Mouse (Mus musculus) urinary bladder, adult 18-20 months (tissue): ENCODE results near the gene Polg2.
A peak's percentile ranks its signal among the peaks of the same experiment; 100 is the strongest.
"Not testable (repeated sequence)": the region's sequence is repeated elsewhere in the genome, so short reads cannot be mapped to it uniquely, and the experiment has no call there.

ENCODE experiments used
- DNase-seq, 2 experiments: peaks; one replicate each; pipeline ENCODE4 v3.0.0; 2022; ENCODE audit warnings: low spot score in 2 of 2, mixed read lengths in 2 of 2

Gene Polg2

GRCm38 (mm10) chr11:106779388-106780088 is at the start of gene Polg2:
Gene Polg2 (minus strand): TSS chr11:106779537.
- DNase-seq, result peak in 1 of 2 experiments; percentile 89

DNA sequence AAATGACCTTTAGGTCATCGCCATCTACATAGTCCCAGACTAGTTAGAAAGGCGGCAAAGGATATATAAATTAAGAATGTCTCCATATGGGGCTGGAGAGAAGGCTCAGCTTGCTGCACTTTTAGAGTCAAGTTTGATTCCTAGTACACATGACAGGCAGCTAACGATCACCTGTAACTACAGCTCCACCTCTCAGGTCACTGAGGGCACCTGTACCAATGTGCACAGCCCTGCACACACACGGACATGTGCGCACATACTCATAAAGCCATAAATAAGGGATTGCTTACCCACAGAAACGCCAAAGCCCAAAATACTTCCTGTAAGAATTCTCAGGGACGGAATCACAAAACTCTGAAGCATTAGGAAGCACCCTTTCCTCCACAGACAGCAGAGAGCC is 48.7 kb upstream of the Polg2 start:
- no peak for DNase-seq

DNA sequence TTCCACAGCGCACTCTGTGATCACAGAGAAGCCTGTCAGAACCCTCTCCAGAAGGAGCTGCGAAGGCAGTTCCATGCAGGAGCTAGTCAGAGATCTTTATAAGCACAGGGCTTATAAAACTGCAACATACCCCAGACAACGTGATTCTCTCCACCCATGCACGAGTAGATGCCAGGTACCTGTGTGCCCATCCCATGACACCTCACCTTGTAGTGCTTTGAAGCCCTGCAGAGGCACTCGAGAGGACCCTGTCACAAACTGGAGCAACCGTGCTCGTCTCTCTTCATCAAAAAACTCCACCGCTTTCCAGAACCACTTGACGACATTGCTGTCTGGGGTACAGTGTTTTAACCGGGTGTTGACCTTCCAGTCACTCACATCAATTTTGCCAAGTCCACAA is 45.1 kb upstream of the Polg2 start:
- DNase-seq, result no peak

DNA sequence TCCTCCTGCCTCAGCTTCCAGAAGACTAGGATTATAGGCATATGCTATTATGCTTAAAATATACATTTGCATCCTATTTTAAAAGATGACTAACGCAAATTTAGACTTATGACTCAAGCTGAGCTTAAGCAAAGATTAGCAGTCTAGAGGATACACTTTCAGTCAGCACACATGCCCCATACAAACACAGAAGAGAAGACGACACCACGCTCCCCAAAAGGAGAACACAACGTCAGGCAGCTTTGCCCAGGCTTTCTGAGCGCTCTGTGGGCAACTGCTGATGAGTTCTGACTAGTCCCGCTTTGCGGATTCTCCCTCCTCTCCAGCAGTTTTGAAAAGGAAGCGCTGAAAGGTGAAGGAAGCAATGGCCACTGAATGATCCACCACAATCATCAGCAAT is 44.4 kb upstream of the Polg2 start:
- no peak for DNase-seq

- no peak for DNase-seq
Observed at GRCm38 (mm10) chr11:106822911-106823310, 43.6 kb upstream of the Polg2 start.

GRCm38 (mm10) chr11:106822491-106822890 is 43.2 kb upstream of the Polg2 start:
- DNase-seq, result no peak

- DNase-seq, result no peak
Observed at GRCm38 (mm10) chr11:106821397-106821796, 42.1 kb upstream of the Polg2 start.

DNA sequence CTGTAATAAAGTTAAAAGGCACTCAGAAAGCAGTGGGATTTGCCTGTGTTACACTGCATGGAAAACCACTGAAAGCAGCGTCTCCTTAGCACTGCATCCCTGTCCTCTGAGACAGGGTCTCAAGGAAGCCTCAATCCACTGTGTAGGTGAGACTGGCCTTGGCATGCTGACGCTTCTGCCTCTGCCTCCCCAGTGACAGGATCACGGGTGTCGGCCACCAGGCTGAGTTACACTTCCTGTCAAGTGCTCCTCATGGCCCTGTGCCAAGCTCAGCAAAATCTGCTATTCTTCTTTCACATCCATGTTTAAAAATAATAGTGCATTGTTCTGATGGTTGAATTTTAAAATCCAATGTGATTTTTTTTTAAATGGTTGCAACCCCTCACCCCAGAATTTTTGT is 41.6 kb upstream of the Polg2 start:
- DNase-seq, result peak in 1 of 2 experiments; percentile 23

GRCm38 (mm10) chr11:106820252-106820651 is 40.9 kb upstream of the Polg2 start:
- no peak for DNase-seq

DNA sequence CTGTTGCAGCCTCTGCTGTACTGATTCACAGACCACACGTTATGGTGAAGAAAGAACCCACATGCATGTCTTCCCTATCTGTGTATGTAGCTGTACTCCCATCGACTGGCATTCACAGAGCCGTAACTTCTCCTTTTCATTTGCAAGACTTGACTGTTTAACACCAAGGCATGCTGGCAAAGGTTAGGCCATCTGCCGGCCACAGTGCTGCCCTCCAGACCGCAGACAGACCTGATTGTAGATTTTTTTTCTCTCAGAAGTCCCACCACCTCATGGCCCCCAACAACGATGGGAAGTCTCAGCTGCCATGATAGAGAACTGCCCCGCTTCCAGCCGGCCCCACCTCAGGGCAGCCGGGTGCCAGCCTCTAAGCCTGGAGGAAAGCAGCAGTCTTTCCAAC is 40.3 kb upstream of the Polg2 start:
- no peak for DNase-seq

DNA sequence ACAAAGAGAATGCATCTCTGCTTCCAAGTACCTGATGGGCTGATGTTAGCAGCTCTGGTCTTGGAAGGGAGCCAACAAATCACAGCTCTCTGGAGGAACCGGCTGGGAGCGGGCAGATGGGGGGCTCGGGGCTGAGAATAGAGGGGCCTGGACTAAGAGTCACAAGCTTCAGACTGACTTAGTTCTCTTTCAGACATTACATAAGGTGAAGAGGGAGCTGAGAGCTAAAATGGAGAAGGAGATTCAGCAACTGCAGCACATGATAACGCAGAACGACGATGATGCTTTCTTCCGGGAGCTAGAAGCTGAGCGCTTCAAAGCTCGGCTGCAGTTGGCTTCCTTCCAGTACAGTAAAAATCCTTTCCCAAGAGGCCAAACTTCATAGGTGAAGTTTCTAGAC is 39.0 kb upstream of the Polg2 start:
- no peak for DNase-seq

GRCm38 (mm10) chr11:106817808-106818207 is 38.5 kb upstream of the Polg2 start:
- DNase-seq, result no peak

DNA sequence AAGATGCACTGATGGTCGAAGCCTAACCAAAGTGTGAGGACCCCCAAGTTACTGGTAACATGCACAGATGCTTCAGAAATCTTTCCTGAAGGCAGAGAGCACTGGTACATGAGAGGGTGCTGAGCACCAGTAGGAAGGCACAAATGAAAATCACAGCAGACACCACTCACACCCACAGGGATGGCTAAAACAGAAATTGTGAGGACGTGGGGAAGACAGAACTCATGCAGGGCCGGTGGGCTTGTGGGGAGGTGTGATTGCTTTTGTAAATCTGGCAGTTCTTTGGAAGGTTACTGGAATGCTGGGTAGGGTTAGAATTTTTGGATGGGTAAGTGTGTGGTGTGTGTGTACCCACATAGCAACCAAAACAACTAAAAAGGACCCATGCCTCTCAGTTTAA is 37.8 kb upstream of the Polg2 start:
- no peak for DNase-seq

DNA sequence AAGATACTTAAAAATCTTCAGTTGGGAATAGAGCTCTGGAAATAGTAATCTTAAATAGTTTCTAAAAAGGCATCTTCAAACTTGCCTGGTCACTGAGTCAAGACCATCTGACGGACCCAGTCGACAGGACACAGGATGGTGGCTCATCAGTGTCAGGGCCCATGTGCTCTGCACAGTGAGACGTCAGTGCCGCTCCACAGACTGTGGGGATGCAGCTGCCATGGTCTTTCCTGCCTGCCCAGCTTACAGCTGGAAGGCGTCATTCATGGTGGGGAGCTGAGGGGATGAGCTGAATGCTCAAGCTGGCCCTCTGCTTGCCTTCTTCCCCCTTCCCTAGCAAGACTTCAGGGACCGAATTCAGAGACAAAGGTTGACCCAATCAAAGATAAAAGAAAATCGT is 37.0 kb upstream of the Polg2 start:
- no peak for DNase-seq

DNA sequence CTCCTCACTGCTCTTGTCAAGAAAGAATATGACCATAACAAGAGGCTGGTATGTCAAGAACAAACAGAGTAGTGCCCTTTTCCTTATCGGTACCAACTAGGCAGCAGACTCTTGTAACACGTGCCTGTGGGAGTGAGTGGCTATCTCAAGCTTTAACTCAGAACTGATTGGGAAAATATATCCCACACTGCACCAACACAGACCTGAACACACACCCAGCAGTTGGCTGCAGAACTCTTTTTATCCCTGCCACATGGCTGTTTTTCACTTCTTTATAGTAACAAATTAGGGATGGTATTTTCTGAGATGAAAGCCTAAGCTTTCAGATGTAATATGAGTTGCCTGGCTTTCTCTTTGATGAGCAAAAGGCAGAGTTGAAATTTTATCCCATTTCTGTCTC is 36.4 kb upstream of the Polg2 start:
- no peak for DNase-seq

DNA sequence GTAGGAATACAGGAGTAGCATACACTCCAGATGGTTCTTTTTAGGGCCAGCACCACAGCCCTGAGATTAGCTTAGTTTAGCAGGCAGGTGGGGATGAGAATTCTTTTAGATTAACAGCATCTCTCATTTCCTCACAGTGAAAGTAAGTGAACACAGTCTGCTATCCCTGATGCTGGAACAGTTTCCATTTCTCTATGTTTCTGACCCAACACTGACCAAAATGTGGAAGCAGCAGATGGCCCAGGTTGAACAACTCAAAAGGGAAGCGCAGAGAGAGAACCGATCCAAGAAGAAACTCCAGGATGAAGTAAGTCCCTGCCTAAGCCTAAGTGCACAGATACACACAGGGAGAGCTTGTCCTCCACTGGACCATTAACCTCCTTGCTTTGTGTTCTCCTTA is 36.0 kb upstream of the Polg2 start:
- no peak for DNase-seq

DNA sequence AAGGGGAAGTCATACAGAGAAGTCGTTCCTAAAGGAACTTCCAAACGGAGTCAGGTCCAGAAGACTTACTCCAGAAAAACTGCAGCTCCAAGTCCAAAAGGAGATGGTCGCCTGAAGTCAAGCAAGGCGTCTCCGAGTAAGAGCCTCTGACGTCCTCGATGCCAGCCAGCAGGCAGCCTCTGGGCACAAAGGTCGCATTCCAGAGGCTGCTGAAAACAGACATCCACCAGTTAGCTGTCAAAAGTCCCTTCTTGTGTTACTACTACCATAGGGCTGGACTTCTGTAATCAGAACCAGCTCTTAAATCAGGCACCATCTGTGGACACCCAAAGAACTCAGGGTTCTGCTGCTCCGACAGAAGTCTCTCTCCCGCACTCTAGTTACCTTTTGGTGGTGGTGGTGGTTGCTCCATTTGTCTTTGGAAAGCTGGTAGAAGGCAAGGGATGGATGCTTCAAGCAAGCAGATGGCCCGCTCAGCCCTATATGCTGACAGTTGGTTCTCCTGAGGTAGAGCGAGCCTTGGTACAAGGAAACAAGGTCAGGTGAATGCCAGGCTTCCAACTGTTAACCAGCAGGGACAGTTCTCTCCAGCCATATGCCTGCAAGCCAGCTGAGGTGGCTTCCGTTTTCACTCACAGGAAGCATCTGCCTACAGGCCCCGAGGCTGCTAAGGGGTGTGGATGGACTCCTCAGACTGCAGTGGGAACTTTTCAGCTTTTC is 35.4 kb upstream of the Polg2 start:
- no peak for DNase-seq

GRCm38 (mm10) chr11:106812410-106813136 is 33.2 kb upstream of the Polg2 start:
- no peak for DNase-seq

- not testable (repeated sequence) for DNase-seq
Observed at GRCm38 (mm10) chr11:106807442-106807841, 28.1 kb upstream of the Polg2 start.

- DNase-seq, result no peak
Observed at GRCm38 (mm10) chr11:106802069-106802627, 22.8 kb upstream of the Polg2 start.

DNA sequence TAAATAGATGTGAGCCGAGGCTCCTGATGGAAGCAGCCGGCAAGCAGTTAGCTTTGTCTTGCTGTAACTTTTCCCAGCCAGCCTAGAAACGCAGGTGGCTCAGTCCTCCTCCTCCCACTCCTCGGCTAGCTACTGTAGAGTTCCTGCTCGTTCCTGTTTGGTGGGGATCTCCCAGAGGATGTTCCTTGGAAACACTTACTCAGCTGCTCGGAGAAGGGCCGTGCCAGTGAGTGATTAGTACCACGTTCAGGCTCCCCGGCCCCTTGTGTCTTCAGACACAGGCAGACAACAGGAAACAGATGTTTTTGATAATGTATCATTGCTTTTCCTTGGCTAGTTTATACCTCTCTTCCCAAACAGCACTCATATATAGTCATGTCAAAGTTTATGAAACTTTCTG is 16.3 kb upstream of the Polg2 start:
- DNase-seq, result no peak

GRCm38 (mm10) chr11:106793846-106794245 is 14.5 kb upstream of the Polg2 start:
- no peak for DNase-seq
